ENCODE assay signal across 8 mouse cellular contexts in genomic region chr16:30971950-30972541, GRCm38 (mm10).
A peak's percentile ranks its signal among the peaks of the same experiment; 100 is the strongest.
DNase-seq lines count a peak whose midpoint lies in the region; ATAC-seq and TF ChIP-seq lines count a peak whose summit lies in the region.

No protein-coding gene starts in this region.

- WGBS in midbrain, embryonic 13.5 days = 92% methylated on average over 18 of the region's 18 CpGs
- WGBS in midbrain, embryonic 10.5 days = 94% methylated on average over 18 of the region's 18 CpGs
- 82% methylated on average over 18 of the region's 18 CpGs for WGBS in embryonic facial prominence, embryonic 10.5 days

- no peaks in the 10 kb centered on the region for H3K9me3 ChIP-seq in midbrain, embryonic 13.5 days
- no peaks in the 10 kb centered on the region for H3K9me3 ChIP-seq in midbrain, embryonic 10.5 days (replicated peaks)
- H3K9me3 ChIP-seq in embryonic facial prominence, embryonic 10.5 days = no peaks in the 10 kb centered on the region

- 0 out of 2 replicates have a peak overlapping the region, but pooled peaks have one; percentile 6 for H3K9ac ChIP-seq in midbrain, embryonic 13.5 days (replicated peaks)

- no peak for ATAC-seq in midbrain, embryonic 13.5 days

- H3ac ChIP-seq in myocyte (ENCODE audit: control insufficient read depth, insufficient read length) = no peak overlapping the region

- DNase-seq in midbrain, embryonic 10.5 days (ENCODE audit: low spot score) = no peak
- DNase-seq in embryonic facial prominence, embryonic 10.5 days (ENCODE audit: low spot score) = peak; percentile 31
- peak; percentile 82 for DNase-seq in layer of hippocampus, adult 9-11 months
- DNase-seq in cerebellum, adult 11 months = no peak
- DNase-seq in embryo, embryonic 10 days (ENCODE audit: low spot score) = no peak
- DNase-seq in yolk sac, embryonic 10.5 days (ENCODE audit: low spot score) = no peak

- H3K4me3 ChIP-seq in midbrain, embryonic 13.5 days (replicated peaks) = no peak overlapping the region
- H3K4me3 ChIP-seq in midbrain, embryonic 10.5 days = no peak overlapping the region
- no peak overlapping the region for H3K4me3 ChIP-seq in embryonic facial prominence, embryonic 10.5 days
- H3K4me3 ChIP-seq in myocyte = no peak overlapping the region

- no peak overlapping the region for H3K27ac ChIP-seq in midbrain, embryonic 13.5 days
- no peak overlapping the region for H3K27ac ChIP-seq in midbrain, embryonic 10.5 days (replicated peaks)
- 0 out of 2 replicates have a peak overlapping the region, but pooled peaks have one; percentile 24 for H3K27ac ChIP-seq in embryonic facial prominence, embryonic 10.5 days (replicated peaks)

- no peaks in the 10 kb centered on the region for H3K27me3 ChIP-seq in midbrain, embryonic 13.5 days
- H3K27me3 ChIP-seq in midbrain, embryonic 10.5 days (ENCODE audit: low read depth, poor library complexity, severe bottlenecking) = no peaks in the 10 kb centered on the region
- no peaks in the 10 kb centered on the region for H3K27me3 ChIP-seq in embryonic facial prominence, embryonic 10.5 days (replicated peaks; ENCODE audit: low read depth, poor library complexity, severe bottlenecking)
- H3K27me3 ChIP-seq in myocyte (ENCODE audit: control insufficient read depth, insufficient read depth, insufficient read length) = no peaks in the 10 kb centered on the region

- no peak for TF ChIP-seq POLR2A in myocyte (IDR thresholded peaks at IDR 0.05; ENCODE audit: insufficient read length, low read depth)

- H3K4me1 ChIP-seq in midbrain, embryonic 13.5 days (replicated peaks) = peaks cover 22% of the 10 kb centered on the region
- H3K4me1 ChIP-seq in midbrain, embryonic 10.5 days = peaks cover 21% of the 10 kb centered on the region
- peaks cover 53% of the 10 kb centered on the region for H3K4me1 ChIP-seq in embryonic facial prominence, embryonic 10.5 days

- H3K36me3 ChIP-seq in midbrain, embryonic 13.5 days = no peaks in the 10 kb centered on the region
- H3K36me3 ChIP-seq in midbrain, embryonic 10.5 days = no peaks in the 10 kb centered on the region
- no peaks in the 10 kb centered on the region for H3K36me3 ChIP-seq in embryonic facial prominence, embryonic 10.5 days (replicated peaks)
- H3K36me3 ChIP-seq in myocyte (ENCODE audit: control insufficient read depth, insufficient read depth) = no peaks in the 10 kb centered on the region

- no peak overlapping the region for H3K4me2 ChIP-seq in midbrain, embryonic 13.5 days (replicated peaks)
- peak overlapping the region; percentile 16 for H3K4me2 ChIP-seq in myocyte (ENCODE audit: low read depth)

- no peaks in the 10 kb centered on the region for H3K79me2 ChIP-seq in myocyte (ENCODE audit: control insufficient read depth, insufficient read depth)

TF ChIP-seq in myocyte, 11 proteins besides CTCF, POLR2A, EP300 and RAD21:
- TF ChIP-seq MYOD1 (IDR thresholded peaks at IDR 0.05; ENCODE audit: control insufficient read depth in 1 of 3, insufficient read length in 2 of 3, low read depth in 2 of 3) = peak in 2 of 3 experiments; percentile 20 to 28
- no peak for TF ChIP-seq E2F4 (IDR thresholded peaks at IDR 0.05; ENCODE audit: insufficient read depth)
- TF ChIP-seq MYOG (IDR thresholded peaks at IDR 0.05; ENCODE audit: control insufficient read depth in 1 of 3, insufficient read depth in 1 of 3, insufficient read length in 2 of 3, low read depth in 2 of 3) = peak in 1 of 3 experiments; percentile 3

Comparison
In these comparisons a context has a peak if more than half of its experiments do, and no peak if none do; other contexts are left out.
1. DNase-seq: peak in embryonic facial prominence, embryonic 10.5 days (single experiment) and layer of hippocampus, adult 9-11 months (single experiment); none in midbrain, embryonic 10.5 days (single experiment), cerebellum, adult 11 months (single experiment), embryo, embryonic 10 days (single experiment) and yolk sac, embryonic 10.5 days (single experiment).